Mouse (Mus musculus) G1E (cell line): Measurements from ENCODE around the gene 1110008L16Rik.

Experiments used
- CTCF ChIP-seq: IDR thresholded peaks from 2 replicates; pipeline ENCODE4 v1.5.1; 2012; ENCODE audit warnings: low read depth, low read length, inconsistent platforms, mixed read lengths
- GATA1 ChIP-seq: IDR thresholded peaks from 2 replicates; pipeline ENCODE4 v1.6.1; 2012; ENCODE audit warnings: borderline replicate concordance, low read length, inconsistent platforms, mixed read lengths

DNA sequence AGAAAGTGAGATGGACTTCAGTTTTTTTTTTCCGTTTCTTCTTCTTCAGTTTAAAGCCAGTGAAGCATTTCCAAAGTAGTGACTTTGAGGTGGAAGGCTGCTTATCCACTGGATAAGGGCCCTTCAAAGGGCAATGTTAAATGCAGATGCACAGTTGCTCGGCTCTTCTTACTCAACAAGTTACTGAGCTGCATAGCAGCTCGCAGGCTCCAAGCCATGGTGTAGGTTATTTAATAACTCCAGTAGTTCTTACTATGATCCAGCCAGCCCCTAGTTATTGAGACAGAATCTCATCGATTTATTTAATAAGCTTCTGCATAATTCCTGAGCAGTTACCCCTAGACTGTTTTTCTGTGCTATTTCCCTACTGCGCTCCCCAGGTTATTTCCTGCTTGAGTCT lies 115.9 kb downstream of the 1110008L16Rik start:
- no peak for TF ChIP-seq CTCF
- no peak for TF ChIP-seq GATA1
